Mouse (Mus musculus) ovary, postnatal 10 days (tissue): ENCODE measurements around the gene Hoxb9.

ENCODE experiments used
- DNase-seq: peaks from one replicate; pipeline ENCODE4 v3.0.0; 2022; ENCODE audit warnings: low spot score

The Hoxb9 gene

GRCm38 (mm10) chr11:96284774-96285734 lies 13.8 kb downstream of the Hoxb9 start:
- DNase-seq = no peak

- no peak for DNase-seq
Measured at GRCm38 (mm10) chr11:96285771-96286738, 14.8 kb downstream of the Hoxb9 start, which contains the start of gene Hoxb7. Gene Hoxb7 (plus strand): TSS chr11:96286623.

DNA sequence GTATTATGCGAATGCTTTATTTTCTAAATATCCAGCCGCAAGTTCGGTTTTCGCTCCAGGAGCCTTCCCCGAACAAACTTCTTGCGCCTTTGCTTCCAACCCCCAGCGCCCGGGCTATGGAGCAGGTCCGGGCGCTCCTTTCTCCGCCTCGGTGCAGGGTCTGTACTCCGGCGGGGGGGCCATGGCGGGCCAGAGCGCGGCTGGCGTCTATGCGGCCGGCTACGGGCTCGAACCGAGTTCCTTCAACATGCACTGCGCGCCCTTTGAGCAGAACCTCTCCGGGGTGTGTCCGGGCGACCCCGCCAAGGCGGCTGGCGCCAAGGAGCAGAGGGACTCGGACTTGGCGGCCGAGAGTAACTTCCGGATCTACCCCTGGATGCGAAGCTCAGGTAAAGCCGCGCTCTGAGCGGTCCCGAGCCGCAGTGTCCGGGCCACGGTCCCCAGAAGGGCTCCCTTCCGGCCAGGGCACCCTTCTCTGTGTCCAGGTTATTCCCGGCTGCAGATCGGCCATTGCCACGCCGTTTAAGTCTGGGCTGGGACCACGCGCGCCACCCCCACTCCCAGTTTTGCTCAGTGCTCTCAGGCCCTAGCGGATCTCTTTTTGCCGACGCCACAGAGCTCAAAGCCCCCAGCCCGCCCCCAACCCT lies 15.6 kb downstream of the Hoxb9 start:
- no peak for DNase-seq

DNA sequence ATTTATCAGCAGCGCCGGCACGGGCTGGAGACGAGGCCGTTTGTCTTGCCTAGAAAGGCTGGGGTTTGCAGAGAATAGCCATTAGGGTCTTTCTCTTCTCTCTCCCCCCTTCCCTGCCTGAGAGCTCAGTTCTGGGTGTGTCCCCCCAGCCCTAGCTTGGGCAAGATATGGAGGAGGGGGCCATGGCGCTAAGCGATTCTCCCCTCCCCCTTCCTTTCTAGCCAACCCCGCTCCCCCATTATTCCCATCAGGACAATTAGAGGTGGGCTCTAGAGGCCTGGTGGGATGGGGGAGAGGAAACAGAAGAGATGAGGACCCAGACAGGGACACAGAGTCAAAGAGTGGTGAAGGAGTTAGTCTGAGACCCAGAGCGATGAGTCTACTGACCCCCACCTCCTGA lies 16.2 kb downstream of the Hoxb9 start:
- no peak for DNase-seq

DNA sequence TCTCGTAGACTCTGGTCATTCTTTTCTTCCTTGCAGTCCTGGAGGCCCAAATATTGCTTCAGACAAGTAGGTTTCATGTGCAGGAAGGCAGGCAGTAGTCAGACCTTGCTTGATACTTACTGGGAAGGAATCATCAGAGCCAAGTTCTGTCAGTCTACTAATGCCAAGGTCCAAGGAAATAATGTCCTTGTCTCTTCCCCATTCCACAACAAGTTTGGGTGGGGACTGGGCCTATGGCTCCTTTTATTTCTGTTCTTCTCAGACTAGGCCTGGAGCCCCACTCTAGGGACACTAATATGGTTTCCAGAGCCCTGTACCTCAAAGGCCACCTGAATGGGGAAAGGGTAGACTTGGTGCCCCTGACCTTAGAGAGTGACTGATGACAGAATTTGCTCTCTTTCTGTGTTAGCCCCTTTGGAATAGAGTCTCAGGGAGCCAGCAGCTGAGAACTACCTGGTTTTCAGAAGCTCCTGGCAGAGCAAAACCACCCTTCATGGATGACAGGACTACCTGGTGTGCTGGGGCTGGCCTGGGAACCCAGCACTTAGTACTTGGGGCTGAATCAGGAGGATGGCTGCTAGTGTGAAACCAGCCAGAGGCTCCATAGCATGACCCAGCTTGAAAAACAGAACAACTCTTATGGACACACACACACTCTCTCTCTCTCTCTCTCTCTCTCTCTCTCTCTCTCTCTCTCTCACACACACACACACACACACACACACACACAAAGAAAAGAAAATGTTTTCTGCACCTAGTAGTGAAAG lies 17.4 kb downstream of the Hoxb9 start:
- no peak for DNase-seq

GRCm38 (mm10) chr11:96289293-96289692 lies 18.0 kb downstream of the Hoxb9 start:
- DNase-seq = no peak

- no peak for DNase-seq
Measured at GRCm38 (mm10) chr11:96289837-96290236, 18.6 kb downstream of the Hoxb9 start.

DNA sequence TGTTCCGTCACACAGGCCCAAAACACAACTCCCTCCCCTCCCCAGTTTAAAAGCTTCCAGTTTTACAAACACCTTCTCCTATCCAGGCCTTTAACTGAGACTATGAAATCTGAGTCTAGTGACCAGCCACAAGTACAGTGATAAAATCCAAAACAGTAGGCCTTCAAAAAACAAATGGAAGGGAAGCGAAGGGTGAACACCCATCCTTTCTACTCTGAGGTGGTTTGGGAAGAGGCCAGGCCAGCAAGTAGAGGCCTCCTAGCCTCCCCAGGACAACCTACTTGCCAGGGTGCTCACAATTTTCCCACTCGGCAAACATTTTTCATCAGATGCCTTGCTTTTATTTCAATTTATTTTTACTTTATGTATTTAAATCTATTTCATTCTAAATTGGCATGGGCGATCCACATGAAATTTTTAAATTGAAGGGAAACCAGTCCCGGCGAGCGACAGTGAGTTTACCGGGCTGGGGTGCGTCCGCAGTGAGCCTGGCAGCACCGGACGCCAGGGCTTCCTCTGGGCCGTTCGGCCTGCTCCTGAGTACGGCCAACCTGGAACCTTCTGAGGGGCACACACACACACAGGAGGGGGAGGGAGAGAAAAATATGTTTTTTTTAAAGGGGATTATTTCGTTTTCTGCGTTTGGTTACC lies 19.6 kb downstream of the Hoxb9 start:
- no peak for DNase-seq

- DNase-seq = no peak
Measured at GRCm38 (mm10) chr11:96291681-96292564, 20.7 kb downstream of the Hoxb9 start, which contains the start of gene Hoxb6. Gene Hoxb6 (plus strand): TSS chr11:96292476.

DNA sequence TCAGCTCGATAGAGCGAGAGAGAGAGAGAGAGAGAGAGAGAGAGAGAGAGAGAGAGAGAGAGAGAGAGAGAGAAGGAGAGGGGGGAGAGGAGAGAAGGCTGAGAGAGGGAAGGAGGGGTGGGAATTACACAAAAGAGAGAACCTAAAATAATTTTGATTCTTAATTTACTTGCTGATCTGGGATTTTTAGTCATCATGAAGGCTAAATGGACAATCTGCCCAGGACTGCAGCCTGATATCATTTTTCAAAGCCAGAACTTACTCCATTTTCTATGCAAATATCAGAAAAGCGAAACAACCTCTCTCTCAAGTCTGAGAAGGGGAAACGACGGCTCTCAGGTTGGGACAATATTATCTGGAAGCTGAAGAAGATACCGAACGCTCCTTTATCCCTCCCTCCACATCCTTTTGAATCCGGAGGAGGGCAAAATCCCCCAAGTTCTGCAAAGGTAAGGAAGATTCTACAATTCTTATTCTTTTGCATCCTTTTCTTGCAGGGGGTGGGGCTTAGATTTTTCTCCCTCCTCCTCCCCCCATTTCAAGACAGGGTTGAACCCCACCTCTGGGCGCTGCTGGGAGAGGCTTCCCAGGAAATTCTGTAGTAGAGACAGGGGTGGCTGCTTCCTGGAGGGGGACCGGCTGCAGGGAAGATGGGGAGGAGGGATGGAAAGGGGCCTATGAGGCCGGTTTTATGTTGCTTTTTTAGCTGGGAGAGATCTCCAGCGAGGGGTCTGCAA lies 21.5 kb downstream of the Hoxb9 start:
- no peak for DNase-seq

- DNase-seq = no peak
Measured at GRCm38 (mm10) chr11:96293302-96293921, 22.2 kb downstream of the Hoxb9 start.

DNA sequence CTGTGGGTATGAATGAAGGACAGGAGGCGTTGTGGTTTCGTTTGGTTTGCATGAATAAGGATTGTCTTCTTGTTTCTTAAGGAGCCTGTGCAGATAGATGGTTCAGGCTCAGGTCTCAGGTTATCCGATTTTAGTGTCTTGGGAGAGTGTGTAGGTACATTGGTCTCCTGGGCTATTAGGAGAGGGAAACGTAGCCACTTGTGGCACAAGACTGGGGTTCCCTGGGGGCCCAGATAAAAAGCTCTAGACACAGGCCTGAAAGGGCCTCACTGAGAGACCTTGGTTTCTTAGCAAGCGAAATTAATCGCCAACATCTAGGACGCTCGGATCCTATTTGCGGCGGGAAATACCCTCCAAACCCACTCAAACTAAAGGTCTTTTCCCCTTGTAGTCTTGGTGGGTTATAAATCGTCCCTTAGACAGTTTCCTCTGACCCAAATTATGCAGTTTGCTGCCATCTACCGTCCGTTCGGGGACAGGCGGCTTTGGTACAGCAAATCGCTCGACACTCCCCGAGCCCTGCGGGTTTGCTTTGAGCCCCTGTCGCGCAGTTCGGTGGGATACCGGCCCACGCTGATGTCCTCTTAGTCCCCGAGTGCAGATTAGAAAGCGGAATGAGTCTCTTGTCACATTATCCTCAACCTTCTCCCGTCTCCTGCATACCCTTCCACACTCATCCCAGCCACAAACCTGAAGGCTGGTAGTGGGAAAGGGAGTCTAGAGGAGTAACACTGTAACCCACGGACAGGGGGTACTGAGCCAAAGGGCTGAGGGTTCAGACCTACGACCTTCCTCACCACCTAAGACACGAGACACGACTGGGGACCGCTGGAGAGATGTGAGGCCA lies 23.2 kb downstream of the Hoxb9 start:
- DNase-seq = no peak

GRCm38 (mm10) chr11:96295092-96295835 lies 24.0 kb downstream of the Hoxb9 start:
- DNase-seq = no peak

DNA sequence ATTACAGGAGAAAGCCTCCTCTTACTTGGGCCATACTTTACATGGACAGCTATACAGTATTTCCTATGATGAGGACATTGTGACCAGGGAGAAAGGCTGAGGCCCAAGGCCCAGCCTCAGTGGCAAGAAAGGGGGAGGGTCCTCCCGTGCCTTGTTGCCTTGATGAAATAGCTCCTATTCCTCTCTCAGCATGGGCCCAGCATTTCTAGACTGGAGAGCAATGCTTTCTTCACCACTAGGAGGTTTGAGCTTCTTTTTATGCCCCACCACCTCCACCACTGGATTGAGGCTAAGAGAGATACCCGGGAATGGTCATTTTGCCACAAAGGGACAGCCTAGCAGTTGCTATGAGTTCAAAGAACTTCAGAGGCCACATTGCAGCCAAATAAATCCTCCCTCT lies 25.7 kb downstream of the Hoxb9 start:
- DNase-seq = no peak

DNA sequence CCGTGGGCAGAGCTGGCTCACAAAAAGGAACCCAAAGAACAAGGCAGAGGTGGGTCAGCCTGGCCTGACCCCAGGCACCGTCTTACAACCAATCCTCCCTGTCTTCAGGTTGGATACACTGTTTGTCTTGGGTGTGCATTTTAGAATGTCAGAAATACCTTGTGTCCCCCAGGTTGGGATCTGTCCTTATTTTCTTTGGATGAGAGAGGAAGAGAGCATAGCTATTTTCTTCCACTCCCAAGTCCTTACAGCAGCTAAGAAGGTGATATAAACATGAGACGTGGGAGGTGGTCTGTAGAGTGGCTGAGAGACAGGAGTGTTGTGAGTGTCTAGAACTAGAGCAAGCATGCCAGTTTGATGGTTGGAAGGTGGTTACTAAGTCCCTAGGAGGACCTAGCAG lies 26.2 kb downstream of the Hoxb9 start:
- no peak for DNase-seq

DNA sequence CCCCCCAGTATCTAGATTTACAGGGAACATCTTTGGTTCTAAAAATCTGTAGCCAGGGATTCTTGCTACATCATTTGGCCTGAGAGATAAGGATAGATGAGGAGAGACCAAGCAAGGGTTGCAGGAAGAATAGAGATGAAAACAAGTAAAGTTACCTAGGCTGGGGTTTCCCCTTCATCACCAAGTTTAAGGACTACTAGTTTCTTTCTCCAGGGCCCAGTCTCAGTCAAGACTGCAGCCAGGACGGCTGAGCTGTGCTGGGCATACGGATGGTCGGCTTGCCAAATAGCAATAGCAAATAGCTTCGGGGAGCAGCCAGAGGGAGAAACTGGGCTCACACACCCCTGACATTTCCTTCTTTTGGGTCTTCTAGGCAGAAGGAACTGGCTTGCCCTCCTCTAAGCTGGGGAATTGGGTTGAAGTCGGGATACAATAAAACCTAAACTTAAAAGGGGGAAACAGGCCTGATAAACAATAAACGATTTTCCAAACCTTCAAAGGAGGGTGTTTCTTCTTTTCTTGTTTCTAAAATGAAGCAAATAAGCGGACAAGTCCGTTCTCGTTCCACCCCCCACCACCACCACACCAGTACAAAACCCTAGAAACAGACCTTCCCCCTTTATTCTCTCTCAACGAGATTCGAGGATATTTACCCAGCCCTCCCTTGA lies 26.8 kb downstream of the Hoxb9 start:
- DNase-seq = no peak
